Mouse (Mus musculus) myocyte (in vitro differentiated cells): ENCODE data around the gene Slc52a3. TPM values are rescaled to one million over a fixed set of nuclear protein-coding genes. Genes with fewer than 3 reads are reported as not detected.

Source experiments
- H3K27me3 ChIP-seq: one replicate; pipeline ENCODE4 v1.6.1; 2011; ENCODE audit not compliant: control insufficient read depth, insufficient read depth, insufficient read length
- H3K36me3 ChIP-seq: one replicate; pipeline ENCODE4 v1.6.1; 2011; ENCODE audit not compliant: control insufficient read depth, insufficient read depth
- H3K4me2 ChIP-seq: one replicate; pipeline ENCODE4 v1.6.1; 2011; ENCODE audit warnings: low read depth, control low read depth
- H3K4me3 ChIP-seq: one replicate; pipeline ENCODE4 v1.5.1; 2011; ENCODE audit warnings: mild to moderate bottlenecking, control low read depth, moderate library complexity
- H3K79me2 ChIP-seq: one replicate; pipeline ENCODE4 v1.6.1; 2011; ENCODE audit not compliant: control insufficient read depth, insufficient read depth
- H3ac ChIP-seq: one replicate; pipeline ENCODE4 v1.6.1; 2011; ENCODE audit not compliant: control insufficient read depth, insufficient read length
- CEBPB ChIP-seq: IDR thresholded peaks from 2 replicates; pipeline ENCODE4 v1.6.1; 2011; ENCODE audit warnings: mild to moderate bottlenecking, moderate library complexity; ENCODE audit not compliant: poor library complexity, insufficient read depth, severe bottlenecking
- E2F4 ChIP-seq: IDR thresholded peaks from one replicate; pipeline ENCODE4 v1.6.1; 2011; ENCODE audit warnings: mild to moderate bottlenecking, control low read depth, moderate library complexity; ENCODE audit not compliant: insufficient read depth
- MAX ChIP-seq: IDR thresholded peaks from one replicate; pipeline ENCODE4 v1.6.1; 2011; ENCODE audit warnings: low read depth, mild to moderate bottlenecking, control low read depth
- MYOD1 ChIP-seq, 3 experiments: IDR thresholded peaks; one replicate each; pipeline ENCODE4 v1.6.1; 2011; ENCODE audit warnings: control low read depth in 2 of 3, low read depth in 2 of 3, mild to moderate bottlenecking in 2 of 3, moderate library complexity in 1 of 3; ENCODE audit not compliant: insufficient read length in 2 of 3, control insufficient read depth in 1 of 3
- MYOG ChIP-seq, 3 experiments: IDR thresholded peaks; one replicate each; pipeline ENCODE4 v1.6.1; 2011; ENCODE audit warnings: control low read depth in 2 of 3, low read depth in 2 of 3, mild to moderate bottlenecking in 2 of 3; ENCODE audit not compliant: insufficient read length in 2 of 3, control insufficient read depth in 1 of 3, insufficient read depth in 1 of 3
- POLR2A ChIP-seq: IDR thresholded peaks from one replicate; pipeline ENCODE4 v1.6.1; 2011; ENCODE audit warnings: low read depth, mild to moderate bottlenecking, control low read depth, moderate library complexity; ENCODE audit not compliant: insufficient read length
- POLR2AphosphoS2 ChIP-seq: IDR thresholded peaks from one replicate; pipeline ENCODE4 v1.6.1; 2011; ENCODE audit warnings: low read depth, control low read depth; ENCODE audit not compliant: insufficient read length
- REST ChIP-seq: IDR thresholded peaks from one replicate; pipeline ENCODE4 v1.6.1; 2011; ENCODE audit warnings: mild to moderate bottlenecking, control low read depth, moderate library complexity; ENCODE audit not compliant: insufficient read depth, insufficient read length
- SRF ChIP-seq: IDR thresholded peaks from one replicate; pipeline ENCODE4 v1.6.1; 2011; ENCODE audit warnings: low read depth; ENCODE audit not compliant: control insufficient read depth, insufficient read length
- TCF12 ChIP-seq: IDR thresholded peaks from one replicate; pipeline ENCODE4 v1.6.1; 2011; ENCODE audit warnings: mild to moderate bottlenecking, control low read depth; ENCODE audit not compliant: poor library complexity, insufficient read depth, severe bottlenecking
- TCF3 ChIP-seq: IDR thresholded peaks from one replicate; pipeline ENCODE4 v1.6.1; 2011; ENCODE audit warnings: low read depth, control low read depth; ENCODE audit not compliant: insufficient read length
- USF1 ChIP-seq: IDR thresholded peaks from one replicate; pipeline ENCODE4 v1.6.1; 2011; ENCODE audit warnings: low read depth, mild to moderate bottlenecking, control low read depth, moderate library complexity
- polyA plus RNA-seq: library from polyadenylated mRNA; unstranded; fragments of >200 nt; fragmentation: generic; extraction: Trizol; gene quantifications from one replicate; pipeline ENCODE4 v1.2.1, GENCODE M21; 2012; ENCODE audit warnings: missing spikeins

The Slc52a3 gene
- polyA plus RNA-seq, 1 experiment, result 0.02 TPM

DNA sequence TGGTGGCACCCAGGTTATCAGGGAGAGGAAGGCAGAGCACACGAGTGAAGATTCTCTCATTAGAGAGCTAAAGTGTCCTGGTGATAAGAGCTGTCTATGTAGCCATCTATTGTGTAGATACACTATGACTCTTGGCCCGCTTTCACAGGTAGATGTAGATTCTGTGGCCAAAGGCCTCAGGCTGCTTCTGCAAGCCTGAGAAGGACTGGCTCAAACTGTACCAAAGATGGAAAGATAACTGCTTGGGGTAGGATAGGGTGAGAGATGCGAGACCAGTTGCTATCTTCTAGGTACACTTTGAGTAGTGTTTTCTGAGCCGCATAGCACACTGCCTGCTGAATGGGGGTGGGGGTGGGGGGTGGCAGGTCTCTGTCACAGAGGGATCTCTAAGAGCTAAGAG lies 2.6 kb downstream of the Slc52a3 start:
- no peak overlapping the region for H3K4me3 ChIP-seq
- H3ac ChIP-seq, result no peak overlapping the region
- no peaks in the 10 kb centered on the region for H3K36me3 ChIP-seq
- no peaks in the 10 kb centered on the region for H3K79me2 ChIP-seq
- H3K4me2 ChIP-seq, result no peak overlapping the region
- no peak for TF ChIP-seq MAX
- no peak for TF ChIP-seq E2F4
- TF ChIP-seq MYOG (IDR thresholded peaks at IDR 0.05; ENCODE audit: control insufficient read depth in 1 of 3, insufficient read depth in 1 of 3, insufficient read length in 2 of 3, low read depth in 2 of 3), result no peak
- no peak for TF ChIP-seq SRF
- no peak for TF ChIP-seq CEBPB
- TF ChIP-seq MYOD1 (IDR thresholded peaks at IDR 0.05; ENCODE audit: control insufficient read depth in 1 of 3, insufficient read length in 2 of 3, low read depth in 2 of 3), result no peak
- TF ChIP-seq REST, result no peak
- peaks cover 34% of the 10 kb centered on the region for H3K27me3 ChIP-seq

DNA sequence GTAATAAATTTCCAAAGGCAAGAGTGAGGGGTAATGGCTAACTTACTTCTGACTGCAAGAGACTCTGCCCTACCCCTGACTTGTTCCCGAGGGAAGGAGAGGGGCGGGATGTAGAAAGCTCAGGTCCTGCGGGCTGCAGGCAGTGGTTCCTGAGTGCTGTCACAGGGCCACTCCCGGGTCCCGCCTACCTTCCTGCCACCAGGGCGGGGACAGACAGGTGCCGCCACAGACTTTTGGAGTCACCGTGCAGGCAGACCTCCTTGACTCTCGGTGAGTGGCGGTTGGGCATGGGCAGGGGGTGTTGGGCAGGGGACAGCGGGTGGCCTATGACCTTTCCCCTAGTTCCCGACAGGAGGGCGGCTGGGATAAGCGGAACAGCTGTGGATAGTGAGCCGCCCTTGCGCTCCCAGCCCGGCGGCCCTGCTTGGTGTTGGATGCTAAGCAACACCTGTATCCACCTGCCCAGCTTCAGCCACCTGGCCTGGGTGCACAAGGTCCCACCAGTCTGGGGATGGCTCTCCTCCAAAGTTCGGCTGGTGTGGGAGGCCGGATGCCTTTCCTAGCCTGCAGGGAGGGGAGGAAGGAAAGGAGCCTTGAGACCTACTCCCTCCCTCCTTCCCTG lies 3.5 kb downstream of the Slc52a3 start:
- H3K27me3 ChIP-seq, result peaks cover 42% of the 10 kb centered on the region
- H3K79me2 ChIP-seq, result no peaks in the 10 kb centered on the region
- TF ChIP-seq REST, result no peak
- TF ChIP-seq MAX, result no peak
- no peak for TF ChIP-seq MYOD1 (IDR thresholded peaks at IDR 0.05; ENCODE audit: control insufficient read depth in 1 of 3, insufficient read length in 2 of 3, low read depth in 2 of 3)
- TF ChIP-seq TCF12, result no peak
- TF ChIP-seq MYOG (IDR thresholded peaks at IDR 0.05; ENCODE audit: control insufficient read depth in 1 of 3, insufficient read depth in 1 of 3, insufficient read length in 2 of 3, low read depth in 2 of 3), result no peak
- no peak for TF ChIP-seq POLR2A
- TF ChIP-seq SRF, result no peak
- TF ChIP-seq POLR2AphosphoS2, result no peak
- no peak for TF ChIP-seq USF1
- no peak for TF ChIP-seq CEBPB
- TF ChIP-seq TCF3, result no peak
- TF ChIP-seq E2F4, result no peak
- H3K4me2 ChIP-seq, result no peak overlapping the region
- H3K4me3 ChIP-seq, result no peak overlapping the region
- no peak overlapping the region for H3ac ChIP-seq
- H3K36me3 ChIP-seq, result no peaks in the 10 kb centered on the region

DNA sequence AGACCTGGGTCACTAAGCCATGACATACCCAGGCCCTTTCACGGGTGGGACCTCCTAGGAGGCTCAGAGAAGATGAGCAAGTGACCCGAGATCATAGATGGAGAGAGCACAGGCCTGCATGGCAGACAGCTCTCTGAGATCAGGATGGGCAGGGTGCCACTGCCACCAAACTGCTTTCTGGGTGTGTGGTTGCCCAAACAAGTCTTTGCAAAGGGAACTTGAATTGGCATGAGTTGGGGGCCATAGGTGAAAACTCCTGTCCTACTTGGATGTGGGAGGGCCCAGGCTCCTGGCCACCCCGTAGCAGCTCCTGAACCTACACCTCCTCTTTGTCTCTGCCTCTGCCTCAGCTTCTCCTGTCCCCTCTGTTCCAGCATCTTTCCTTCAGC lies 4.0 kb downstream of the Slc52a3 start:
- TF ChIP-seq REST (no peak), USF1 (no peak), E2F4 (no peak), MYOG (IDR thresholded peaks at IDR 0.05; ENCODE audit: control insufficient read depth in 1 of 3, insufficient read depth in 1 of 3, insufficient read length in 2 of 3, low read depth in 2 of 3) (no peak), POLR2AphosphoS2 (no peak), POLR2A (no peak), TCF3 (no peak), MYOD1 (IDR thresholded peaks at IDR 0.05; ENCODE audit: control insufficient read depth in 1 of 3, insufficient read length in 2 of 3, low read depth in 2 of 3) (no peak), SRF (no peak), MAX (no peak), CEBPB (no peak), TCF12 (no peak)
- peaks cover 47% of the 10 kb centered on the region for H3K27me3 ChIP-seq
- H3K36me3 ChIP-seq, result no peaks in the 10 kb centered on the region
- no peak overlapping the region for H3K4me2 ChIP-seq
- H3K4me3 ChIP-seq, result no peak overlapping the region
- H3K79me2 ChIP-seq, result no peaks in the 10 kb centered on the region
- H3ac ChIP-seq, result no peak overlapping the region

DNA sequence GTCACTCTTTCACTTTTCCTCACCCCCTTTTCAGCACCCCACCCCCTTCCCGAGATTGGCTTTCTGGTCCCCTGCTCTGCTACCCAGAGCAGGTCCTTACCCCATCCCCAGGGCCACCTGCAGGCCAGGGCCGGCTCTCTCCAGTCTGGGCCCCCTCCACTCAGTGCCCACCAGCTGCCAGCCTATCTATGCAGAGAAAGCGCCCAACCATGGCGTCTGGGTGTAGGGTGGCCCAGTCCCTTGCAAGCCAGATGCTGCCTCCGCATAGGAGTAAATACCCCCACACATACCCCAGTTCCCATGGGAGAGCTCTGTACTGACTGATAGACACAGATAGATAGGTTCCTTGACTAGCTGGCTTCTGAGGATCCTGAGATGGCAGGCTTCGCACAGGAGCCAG lies 4.4 kb downstream of the Slc52a3 start:
- Histone ChIP-seq H3K4me3 (no peak overlapping the region), H3K27me3 (peaks cover 52% of the 10 kb centered on the region), H3K79me2 (no peaks in the 10 kb centered on the region), H3ac (no peak overlapping the region), H3K36me3 (no peaks in the 10 kb centered on the region), H3K4me2 (no peak overlapping the region)
- TF ChIP-seq USF1 (no peak), TCF3 (no peak), TCF12 (no peak), REST (no peak), POLR2AphosphoS2 (no peak), E2F4 (no peak), SRF (no peak), MYOG (IDR thresholded peaks at IDR 0.05; ENCODE audit: control insufficient read depth in 1 of 3, insufficient read depth in 1 of 3, insufficient read length in 2 of 3, low read depth in 2 of 3) (no peak)

DNA sequence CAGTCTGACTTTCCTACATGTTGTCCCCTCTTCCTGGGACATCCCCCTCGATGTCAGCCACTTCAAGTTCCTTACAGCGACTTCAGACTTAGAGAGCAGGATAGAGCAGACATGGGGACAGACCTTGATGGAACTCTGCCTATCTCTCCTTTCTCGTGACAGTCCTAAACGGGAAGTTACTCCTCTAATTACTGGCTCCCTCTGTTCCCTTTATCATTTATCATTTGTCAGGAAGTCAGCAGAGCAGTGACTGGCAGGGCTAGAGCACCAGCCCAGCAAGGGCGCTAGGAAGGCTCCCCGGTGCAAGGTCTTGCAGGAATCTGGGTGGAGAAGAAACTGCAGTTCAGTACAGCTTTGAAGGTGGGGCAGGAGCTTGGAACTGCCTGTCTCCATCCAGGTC lies 6.2 kb downstream of the Slc52a3 start:
- Histone ChIP-seq H3K79me2 (no peaks in the 10 kb centered on the region), H3K4me3 (no peak overlapping the region), H3K4me2 (no peak overlapping the region), H3K27me3 (peaks cover 65% of the 10 kb centered on the region), H3ac (no peak overlapping the region), H3K36me3 (no peaks in the 10 kb centered on the region)
- no peak for TF ChIP-seq SRF
- TF ChIP-seq MYOD1 (IDR thresholded peaks at IDR 0.05; ENCODE audit: control insufficient read depth in 1 of 3, insufficient read length in 2 of 3, low read depth in 2 of 3), result no peak
- TF ChIP-seq POLR2AphosphoS2, result no peak
- TF ChIP-seq USF1, result no peak
- no peak for TF ChIP-seq MYOG (IDR thresholded peaks at IDR 0.05; ENCODE audit: control insufficient read depth in 1 of 3, insufficient read depth in 1 of 3, insufficient read length in 2 of 3, low read depth in 2 of 3)
- TF ChIP-seq CEBPB, result no peak
- TF ChIP-seq POLR2A, result no peak
- no peak for TF ChIP-seq TCF12
- TF ChIP-seq REST, result no peak
- TF ChIP-seq TCF3, result no peak
- no peak for TF ChIP-seq MAX
- TF ChIP-seq E2F4, result no peak
